Mouse (Mus musculus) layer of hippocampus, adult 6 months (tissue): ENCODE measurements around the gene Olfr57. TPM values are rescaled to one million over a fixed set of nuclear protein-coding genes. Genes with fewer than 3 reads are reported as not detected.

Experiments
- long read RNA-seq, 2 experiments: library from polyadenylated mRNA; unstranded; transcript quantifications; one replicate each; pipeline ENCODE4 v2.0.0; 2019 to 2020
- polyA plus RNA-seq: library from polyadenylated mRNA; unstranded; fragments of <200 nt; fragmentation: Nextera tagmentation; gene quantifications from 2 replicates; pipeline ENCODE4 v1.2.3, GENCODE M21; 2021

Gene Olfr57
- not detected in 2 replicates for polyA plus RNA-seq
- long read RNA-seq, experiment 1, result 0 reads
- long read RNA-seq, experiment 2, result 0 reads

GRCm38 (mm10) chr10:79028441-79028840 lies at the start of gene Olfr57:
Gene Olfr57, plus strand, starts transcription at chr10:79028741.

GRCm38 (mm10) chr10:78980750-78981149 lies 47.8 kb upstream of the Olfr57 start, which contains the start of gene Olfr1352:
Gene Olfr1352, plus strand, starts transcription at chr10:78981050.

GRCm38 (mm10) chr10:79012172-79012571 lies 16.4 kb upstream of the Olfr57 start, which contains the start of gene Olfr1351:
Gene Olfr1351, plus strand, starts transcription at chr10:79012472.

Other genes starting within 250 kb of the Olfr57 start
- gene Slc1a6, start 248.2 kb upstream of the Olfr57 start, polyA plus RNA-seq, result 2.4 and 2.9 TPM in 2 replicates
- gene Olfr1356, start 176.6 kb upstream of the Olfr57 start, polyA plus RNA-seq, result not detected in 2 replicates
- gene Olfr1355, start 153.2 kb upstream of the Olfr57 start, polyA plus RNA-seq, result not detected in 2 replicates
- gene Olfr1354, start 115.6 kb upstream of the Olfr57 start, polyA plus RNA-seq, result not detected in 2 replicates
- gene Olfr8, start 78.1 kb upstream of the Olfr57 start, polyA plus RNA-seq, result not detected in 2 replicates
- not detected in 2 replicates for gene Olfr1353, start 65.4 kb upstream of the Olfr57 start, polyA plus RNA-seq
- gene Olfr1352, start 47.7 kb upstream of the Olfr57 start, polyA plus RNA-seq, result not detected in 2 replicates
- gene Olfr1351, start 16.3 kb upstream of the Olfr57 start, polyA plus RNA-seq, result not detected in 2 replicates
- 5.1 and 6.2 TPM in 2 replicates for gene 2610008E11Rik, start 68.9 kb downstream of the Olfr57 start, polyA plus RNA-seq
- not detected in 2 replicates for gene Vmn2r80, start 120.0 kb downstream of the Olfr57 start, polyA plus RNA-seq
- not detected in 2 replicates for gene Vmn2r81, start 219.0 kb downstream of the Olfr57 start, polyA plus RNA-seq